Mouse (Mus musculus): Measurements from ENCODE around the gene Tmem131.

GRCm38 (mm10) chr1:36960509-36961222 is 17.2 kb upstream of the Tmem131 start:
- TF ChIP-seq SRF (IDR thresholded peaks at IDR 0.05; ENCODE audit: control insufficient read depth, insufficient read length, low read depth) (no peak), POLR2A (IDR thresholded peaks at IDR 0.05; ENCODE audit: insufficient read length, low read depth) (no peak), MAX (IDR thresholded peaks at IDR 0.05; ENCODE audit: low read depth) (no peak), MYOD1 (IDR thresholded peaks at IDR 0.05; ENCODE audit: control insufficient read depth in 1 of 3, insufficient read length in 2 of 3, low read depth in 2 of 3) (no peak), USF1 (IDR thresholded peaks at IDR 0.05; ENCODE audit: low read depth) (no peak)

Measured in myocyte (in vitro differentiated cells).